Mouse (Mus musculus) kidney, adult 2 months (tissue): ENCODE measurements around the gene Catsperz. TPM values are rescaled to one million over a fixed set of nuclear protein-coding genes. Genes with fewer than 3 reads are reported as not detected.

Source experiments
- DNase-seq: peaks from one replicate; pipeline ENCODE4 v3.0.0; 2021
- H3K27ac ChIP-seq: fragments of 200-500 bp; 2 replicates; pipeline ENCODE4 v1.5.1; 2012; ENCODE audit warnings: low read depth, low read length, control low read depth, inconsistent platforms; ENCODE audit not compliant: insufficient read depth
- H3K27me3 ChIP-seq: fragments of 200-500 bp; replicated peaks from 2 replicates; pipeline ENCODE4 v1.6.1; 2012; ENCODE audit warnings: mild to moderate bottlenecking, moderate library complexity, low read length, inconsistent platforms; ENCODE audit not compliant: control insufficient read depth, insufficient read depth
- H3K36me3 ChIP-seq: fragments of 200-500 bp; 2 replicates; pipeline ENCODE4 v1.6.1; 2012; ENCODE audit warnings: mild to moderate bottlenecking, moderate library complexity, low read length, inconsistent platforms; ENCODE audit not compliant: control insufficient read depth, insufficient read depth
- H3K4me1 ChIP-seq: fragments of 200-500 bp; 2 replicates; pipeline ENCODE4 v1.6.1; 2011; ENCODE audit warnings: low read length; ENCODE audit not compliant: control insufficient read depth, insufficient read depth
- H3K4me3 ChIP-seq: fragments of 200-500 bp; 2 replicates; pipeline ENCODE4 v1.5.1; 2011; ENCODE audit warnings: mild to moderate bottlenecking, low read depth, low read length, control low read depth; ENCODE audit not compliant: insufficient read depth
- CTCF ChIP-seq: fragments of 200-500 bp; conservative IDR thresholded peaks from 2 replicates; pipeline ENCODE4 v1.5.1; 2011; ENCODE audit warnings: low read depth, mild to moderate bottlenecking, control low read depth, low read length, moderate library complexity, mixed read lengths; ENCODE audit not compliant: insufficient read depth, insufficient read length
- POLR2A ChIP-seq: fragments of 200-500 bp; IDR thresholded peaks from one replicate; pipeline ENCODE4 v1.6.1; 2011; ENCODE audit warnings: low read depth, low read length, control low read depth
- WGBS: fragments of 180-500 bp; shearing (Covaris S2); methylation state at CpG from one replicate; pipeline ENCODE4 v1.1.7; 2018; 5-methylcytosine and 5-hydroxymethylcytosine counted together
- polyA plus RNA-seq: library from polyadenylated mRNA; depleted of rRNA; stranded (reverse); fragments of >200 nt; gene quantifications from 2 replicates; pipeline ENCODE4 v1.2.3, GENCODE M21; 2012

Gene Catsperz
- polyA plus RNA-seq, 1 experiment = 0.44 TPM

GRCm38 (mm10) chr19:6943709-6944108, 18.5 kb upstream of the Catsperz start:
- Histone ChIP-seq H3K36me3 (no peaks in the 10 kb centered on the region), H3K27me3 (no peaks in the 10 kb centered on the region), H3K4me1 (peaks cover 10% of the 10 kb centered on the region; the same call in 1 of the 2 replicates), H3K27ac (no peak overlapping the region), H3K4me3 (no peak overlapping the region)
- DNase-seq = no peak
- 94% methylated on average over 6 of the region's 6 CpGs for WGBS
- no peak for TF ChIP-seq CTCF
- no peak for TF ChIP-seq POLR2A

- 25% methylated on average over 5 of the region's 5 CpGs for WGBS
- peaks cover 17% of the 10 kb centered on the region; the same call in 1 of the 2 replicates for H3K4me1 ChIP-seq
- H3K4me3 ChIP-seq = peak overlapping the region; percentile 57
- H3K36me3 ChIP-seq = no peaks in the 10 kb centered on the region
- DNase-seq = no peak
- TF ChIP-seq POLR2A = no peak
- peak overlapping the region; percentile 46 for H3K27ac ChIP-seq
- H3K27me3 ChIP-seq = no peaks in the 10 kb centered on the region
These were observed 17.6 kb upstream of the Catsperz start for GRCm38 (mm10) chr19:6942764-6943163.

- H3K4me3 ChIP-seq = peak within 1 kb of the TSS; percentile 81
- WGBS = under 1% methylated on average over 27 of the region's 27 CpGs
- DNase-seq = peak; percentile 99
- H3K27ac ChIP-seq = peak within 1 kb of the TSS; percentile 84
- H3K27me3 ChIP-seq = no peaks in the 10 kb centered on the region
- peak; percentile 50 for TF ChIP-seq POLR2A
- TF ChIP-seq CTCF = no peak
- peaks cover 18% of the 10 kb centered on the region; the same call in 1 of the 2 replicates for H3K4me1 ChIP-seq
- no peaks in the 10 kb centered on the region for H3K36me3 ChIP-seq
These were observed 17.1 kb upstream of the Catsperz start, which contains the start of gene Gpr137 for GRCm38 (mm10) chr19:6942249-6942691. Gene Gpr137 (minus strand): TSS chr19:6942480.

- Histone ChIP-seq H3K27ac (peak within 1 kb of the TSS; percentile 84), H3K36me3 (no peaks in the 10 kb centered on the region), H3K4me3 (peak within 1 kb of the TSS; percentile 81), H3K4me1 (peaks cover 18% of the 10 kb centered on the region; the same call in 1 of the 2 replicates), H3K27me3 (no peaks in the 10 kb centered on the region)
- TF ChIP-seq CTCF = no peak
- peak; percentile 22 for TF ChIP-seq POLR2A
- whole genome bisulfite sequencing = under 1% methylated on average over 83 of the region's 83 CpGs
- peak; percentile 95 for DNase-seq
These were observed 16.4 kb upstream of the Catsperz start, which contains the start of gene Bad for GRCm38 (mm10) chr19:6941372-6942248. Gene Bad (plus strand): TSS chr19:6941861.

GRCm38 (mm10) chr19:6940396-6941351, 15.5 kb upstream of the Catsperz start:
- TF ChIP-seq CTCF = no peak
- no peak for TF ChIP-seq POLR2A
- no peaks in the 10 kb centered on the region for H3K36me3 ChIP-seq
- peaks cover 18% of the 10 kb centered on the region; the same call in 1 of the 2 replicates for H3K4me1 ChIP-seq
- 20% methylated on average over 29 of the region's 29 CpGs for WGBS
- peak overlapping the region; percentile 74 for H3K27ac ChIP-seq
- H3K27me3 ChIP-seq = no peaks in the 10 kb centered on the region
- DNase-seq = no peak
- peak overlapping the region; percentile 81 for H3K4me3 ChIP-seq

GRCm38 (mm10) chr19:6939106-6940002, 14.2 kb upstream of the Catsperz start:
- Histone ChIP-seq H3K4me3 (no peak overlapping the region), H3K27me3 (no peaks in the 10 kb centered on the region), H3K27ac (no peak overlapping the region), H3K36me3 (no peaks in the 10 kb centered on the region), H3K4me1 (peaks cover 18% of the 10 kb centered on the region; the same call in 1 of the 2 replicates)
- TF ChIP-seq CTCF = no peak
- TF ChIP-seq POLR2A = no peak
- no peak for DNase-seq
- 89% methylated on average over 20 of the region's 20 CpGs for WGBS
